Mouse (Mus musculus) adrenal gland, postnatal 10 days (tissue): Measurements from ENCODE around the gene Pcnx3. TPM values are rescaled to one million over a fixed set of nuclear protein-coding genes. Genes with fewer than 3 reads are reported as not detected.

Experiments used
- DNase-seq: peaks from one replicate; pipeline ENCODE4 v3.0.0; 2021; ENCODE audit warnings: mixed read lengths
- long read RNA-seq, 2 experiments: library from polyadenylated mRNA; stranded (forward); transcript quantifications; one replicate each; pipeline ENCODE4 v2.0.0; 2021
- total RNA-seq, 2 experiments: library from RNA; stranded (reverse); gene quantifications; 2 replicates each; pipeline ENCODE4 v1.2.3; 2021

Pcnx3 gene
- total RNA-seq: 10 to 100 TPM; 54.8 to 85.4 TPM
- long read RNA-seq, experiment 1, partial matches to known transcripts: 26 of 30 reads
- long read RNA-seq, experiment 1, other reads (novel, unspliced or antisense): 2 of 30 reads
- long read RNA-seq, experiment 2, partial matches to known transcripts: 7 of 9 reads
- long read RNA-seq, experiment 2, other reads (novel, unspliced or antisense): 2 of 9 reads

DNA sequence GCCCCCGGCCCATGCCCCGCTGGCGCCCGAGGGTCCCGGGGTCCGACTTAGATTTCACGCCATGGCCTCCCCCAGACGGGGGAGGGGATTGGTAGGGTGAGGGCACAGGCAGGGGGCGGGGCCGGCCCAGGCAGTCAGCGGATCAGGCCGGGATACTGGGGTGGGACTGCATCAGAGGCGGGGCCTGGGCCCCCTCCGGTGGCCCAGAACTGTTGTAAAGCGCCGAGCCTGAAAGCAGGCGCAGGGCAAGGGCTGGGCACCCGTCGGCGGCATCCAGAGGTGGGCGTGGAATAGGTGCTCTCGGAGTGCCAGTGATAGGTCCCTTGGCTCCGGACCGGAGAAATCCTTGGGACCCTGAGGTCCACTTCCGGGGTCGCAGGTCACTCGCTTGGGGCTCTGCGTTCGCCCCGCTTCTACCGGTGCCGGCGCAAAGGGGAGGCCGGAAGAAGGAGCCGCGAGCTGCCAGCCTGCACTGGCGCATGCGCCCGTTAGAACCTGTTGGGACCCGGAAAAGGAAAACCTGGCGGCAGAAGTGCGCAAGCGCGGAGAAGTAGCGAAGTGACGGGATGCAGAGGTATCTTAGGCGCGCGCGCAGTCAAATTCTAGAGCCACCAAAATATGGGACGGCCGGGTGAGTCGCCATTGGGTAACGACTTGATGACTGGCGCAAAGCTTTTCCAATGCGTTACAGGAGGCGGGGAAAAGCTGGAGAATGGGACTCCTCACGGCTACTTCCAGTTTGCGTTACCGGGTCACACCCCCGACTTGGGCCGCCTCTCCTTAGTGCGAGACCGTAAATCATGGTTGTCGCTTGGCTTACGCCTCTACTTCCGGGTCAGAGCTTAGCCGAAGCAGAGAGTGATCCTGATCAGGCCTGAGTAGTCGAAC, at the start of gene Pcnx3, which contains the start of gene Map3k11:
TSS of gene Pcnx3 (minus strand) at position 709 of the 888 bp plus-strand sequence.
TSS of gene Map3k11 (plus strand) at position 543 of the 888 bp plus-strand sequence.
- peak; percentile 97 for DNase-seq

DNA sequence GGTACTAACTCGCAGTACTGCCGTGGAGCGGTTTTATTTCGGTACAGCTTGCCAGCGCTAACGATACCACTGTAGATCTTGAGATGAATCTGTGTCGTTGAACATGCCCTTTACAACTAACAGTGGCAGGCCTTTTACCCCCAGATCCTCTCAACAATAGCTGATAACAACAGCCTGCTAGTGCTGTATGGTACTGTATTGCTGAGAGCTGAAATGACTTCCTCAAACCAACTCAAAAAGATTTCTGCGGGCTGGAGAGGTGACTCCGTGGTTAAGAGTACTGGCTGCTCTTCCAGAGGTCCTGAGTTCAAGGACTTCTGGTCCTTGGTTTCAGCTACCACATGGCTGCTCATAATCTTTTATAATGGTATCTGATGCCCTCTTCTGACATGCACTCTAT, 45.6 kb upstream of the Pcnx3 start:
- no peak for DNase-seq

- peak; percentile 96 for DNase-seq
These were observed 42.7 kb upstream of the Pcnx3 start for GRCm38 (mm10) chr19:5731264-5731978.

GRCm38 (mm10) chr19:5730314-5731186, 41.8 kb upstream of the Pcnx3 start:
- peak; percentile 58 for DNase-seq

- peak; percentile 95 for DNase-seq
These were observed 40.7 kb upstream of the Pcnx3 start, which contains the start of gene Fam89b for GRCm38 (mm10) chr19:5729444-5729815. Gene Fam89b, minus strand, starts transcription at chr19:5729653.

DNA sequence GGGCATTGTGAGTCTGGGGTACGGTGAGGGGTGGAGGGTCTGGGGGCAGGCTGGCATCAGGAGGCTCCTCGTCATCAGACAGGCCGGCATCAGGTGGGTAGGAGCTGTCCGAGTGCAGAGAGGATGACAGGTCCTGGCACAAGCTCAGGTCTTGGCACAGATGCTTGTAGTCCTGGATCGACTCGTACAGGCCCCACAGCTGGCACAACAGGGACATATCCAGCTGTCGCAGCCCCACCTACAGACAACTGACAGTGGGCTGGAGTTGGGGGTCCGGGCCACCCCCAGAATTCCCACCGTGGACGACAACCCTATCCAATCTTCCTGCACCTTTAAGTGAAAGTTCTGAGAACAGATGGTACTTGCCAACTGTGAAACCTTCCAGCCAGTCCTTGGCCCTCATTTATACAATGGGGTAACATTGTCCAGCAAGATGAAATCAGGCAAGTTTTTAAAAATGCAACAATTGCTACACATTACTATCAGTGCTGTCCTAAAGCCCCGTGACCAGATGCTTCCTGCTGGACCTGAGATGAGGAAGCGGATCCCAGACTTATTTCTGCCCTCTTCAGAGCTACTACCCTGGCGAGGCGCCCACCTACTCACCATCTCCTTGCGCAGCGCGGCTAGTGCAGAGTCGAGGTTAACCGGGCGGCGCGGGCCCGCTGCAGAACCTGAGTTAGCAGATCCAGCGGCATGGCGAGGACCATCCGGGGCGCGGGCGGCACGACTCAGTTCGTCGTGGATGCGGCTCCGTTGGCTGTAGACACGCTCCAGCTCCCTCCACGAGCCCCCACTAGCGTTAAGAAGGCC, 40.1 kb upstream of the Pcnx3 start:
- DNase-seq: peak; percentile 74

GRCm38 (mm10) chr19:5727701-5728100, 39.0 kb upstream of the Pcnx3 start:
- peak; percentile 94 for DNase-seq

DNA sequence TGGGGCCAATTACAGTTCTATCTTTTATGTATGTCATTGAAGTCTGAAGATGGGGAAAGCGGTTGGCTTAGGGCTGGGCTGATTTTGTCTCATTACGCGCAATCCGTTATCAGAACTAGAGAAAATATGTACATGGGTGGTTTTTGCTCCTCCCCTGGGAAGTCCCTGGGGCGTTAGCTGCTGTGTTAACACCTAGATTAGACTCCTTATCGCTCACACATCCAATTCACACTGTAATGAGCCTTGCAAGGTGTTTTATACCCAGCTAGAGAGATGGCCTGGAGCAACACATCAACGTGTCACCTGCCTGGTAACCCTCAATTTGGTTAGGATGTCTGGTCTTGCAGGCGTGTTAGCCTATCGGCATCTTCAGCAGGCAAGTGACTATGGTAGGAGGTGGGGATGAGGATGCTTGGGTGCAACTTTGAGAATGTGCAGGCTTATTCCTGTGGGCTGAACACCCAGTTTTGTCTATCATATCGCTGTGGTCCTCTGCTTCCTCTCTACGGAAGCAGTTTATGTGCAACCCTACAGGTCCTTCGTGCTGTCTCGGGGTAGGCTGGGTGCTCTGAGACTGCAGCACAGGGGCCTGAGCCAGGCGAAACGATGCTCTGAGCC, 38.4 kb upstream of the Pcnx3 start:
- no peak for DNase-seq

DNA sequence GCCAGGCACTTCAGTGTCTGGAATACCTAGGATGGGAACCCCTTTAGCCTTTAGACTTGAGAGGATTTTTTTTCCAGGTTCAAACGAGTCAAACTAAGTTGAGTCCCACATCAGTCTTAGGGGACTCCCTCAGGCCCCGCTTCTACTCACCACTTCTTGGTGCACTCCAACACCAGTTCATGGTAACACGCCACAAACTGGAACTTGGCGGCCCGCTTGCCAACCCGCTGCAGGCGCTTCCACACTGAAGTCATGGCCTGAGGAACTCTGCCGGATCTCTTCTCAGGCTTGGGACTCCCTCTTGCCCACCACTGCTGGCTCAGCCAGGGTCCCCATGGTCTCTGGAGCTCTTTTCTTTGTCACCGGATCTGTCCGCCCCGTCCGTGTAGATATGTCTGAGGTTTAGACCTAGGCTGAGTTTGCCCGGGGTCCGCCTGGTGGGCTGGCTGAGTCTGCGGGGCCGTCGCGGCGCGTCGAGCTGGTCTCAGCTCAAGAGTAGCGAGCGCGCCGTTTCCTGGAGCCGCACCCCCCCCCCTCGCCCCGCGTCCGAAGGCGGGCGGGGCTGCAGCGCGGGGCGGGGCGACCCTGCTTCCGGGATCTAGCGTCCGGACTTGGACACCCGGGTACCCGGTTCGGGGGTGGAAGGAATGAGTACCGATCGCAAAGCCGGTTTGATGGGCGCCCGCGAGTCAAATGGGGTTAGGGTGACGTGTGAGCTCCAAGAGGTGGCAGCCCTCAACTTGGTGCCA, 37.2 kb upstream of the Pcnx3 start, which contains the start of gene Ehbp1l1:
TSS of gene Ehbp1l1 (minus strand) at position 551 of the 749 bp plus-strand sequence.
- peak; percentile 92 for DNase-seq

- DNase-seq: peak; percentile 62
These were observed 36.5 kb upstream of the Pcnx3 start for GRCm38 (mm10) chr19:5725029-5725707.

GRCm38 (mm10) chr19:5724549-5724941, 35.8 kb upstream of the Pcnx3 start:
- DNase-seq: peak; percentile 79

DNA sequence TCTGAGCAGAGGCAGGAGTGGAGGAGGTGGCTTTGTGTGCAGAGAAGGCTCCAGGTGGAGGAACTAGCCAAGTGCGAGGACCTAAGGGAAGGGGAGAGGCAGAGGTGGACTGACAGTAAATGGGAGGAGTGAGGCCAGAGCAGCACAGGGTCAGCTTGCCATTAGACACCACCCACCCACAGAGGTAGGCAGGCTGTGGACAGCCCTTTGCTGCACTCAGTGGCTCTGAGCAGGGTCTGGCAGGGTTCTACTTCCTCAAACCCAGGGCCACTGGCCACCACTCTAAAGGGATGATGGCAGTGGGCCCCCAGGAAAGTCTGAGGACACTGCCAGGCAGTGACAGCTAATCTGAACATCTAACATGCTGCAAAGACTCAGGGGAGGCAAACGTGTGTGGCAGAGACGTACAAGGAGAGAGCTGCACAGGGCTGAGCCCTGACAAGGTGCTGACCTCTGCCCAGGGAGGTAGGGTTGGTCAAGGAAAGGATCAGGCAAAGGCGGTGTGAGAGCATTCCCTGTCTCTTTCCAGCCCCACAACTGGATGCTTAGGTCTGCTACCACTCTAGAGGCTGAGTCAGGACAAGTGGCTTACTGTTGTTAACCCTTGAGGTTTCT, 35.3 kb upstream of the Pcnx3 start:
- DNase-seq: no peak

DNA sequence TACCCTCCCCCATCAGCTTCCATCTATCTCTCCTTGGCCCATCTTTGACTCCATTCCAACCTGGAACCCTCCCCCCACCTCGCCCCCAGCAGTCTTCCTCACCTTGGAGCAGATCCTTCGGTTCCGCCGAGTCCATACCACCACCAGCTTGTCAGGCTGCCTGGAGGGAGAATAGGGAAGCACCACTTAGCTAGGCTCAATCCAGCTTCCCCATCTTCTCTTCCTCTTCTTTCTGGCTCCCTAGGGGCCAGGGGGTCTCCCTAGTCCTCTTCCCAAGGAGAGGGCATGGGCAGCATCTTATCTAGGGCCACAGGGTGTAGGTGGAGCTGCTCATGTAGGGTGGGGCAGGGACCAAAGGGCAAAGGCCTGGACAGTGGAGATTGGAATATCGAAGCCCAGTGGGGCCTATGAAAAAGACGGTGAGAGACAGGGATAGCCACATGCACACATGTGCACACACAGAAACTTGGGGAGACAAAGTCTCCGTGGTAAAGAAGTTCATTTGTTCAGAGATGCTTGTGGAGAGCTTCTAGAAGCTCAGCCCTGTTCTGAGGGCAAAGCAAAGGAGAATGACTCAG, 34.2 kb upstream of the Pcnx3 start:
- DNase-seq: no peak

DNA sequence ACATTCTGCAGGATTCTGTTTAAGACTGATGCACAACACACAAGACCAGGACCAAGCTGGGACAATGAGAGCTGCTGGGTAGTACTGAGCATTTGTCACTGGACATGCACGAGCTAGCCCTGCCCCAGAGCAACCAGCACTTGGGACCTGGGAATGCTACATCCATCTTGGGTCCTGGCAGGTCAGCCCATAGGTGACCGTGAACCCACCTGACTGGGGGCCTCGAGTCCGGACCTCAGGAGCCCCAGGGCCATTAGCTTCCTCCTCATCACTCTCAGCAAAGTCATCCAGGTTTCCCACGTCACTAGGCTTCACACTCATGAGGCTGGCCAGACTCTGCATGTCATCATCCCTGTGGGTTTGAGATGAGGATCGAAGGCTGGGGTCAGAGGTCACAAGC, 32.5 kb upstream of the Pcnx3 start:
- no peak for DNase-seq

DNA sequence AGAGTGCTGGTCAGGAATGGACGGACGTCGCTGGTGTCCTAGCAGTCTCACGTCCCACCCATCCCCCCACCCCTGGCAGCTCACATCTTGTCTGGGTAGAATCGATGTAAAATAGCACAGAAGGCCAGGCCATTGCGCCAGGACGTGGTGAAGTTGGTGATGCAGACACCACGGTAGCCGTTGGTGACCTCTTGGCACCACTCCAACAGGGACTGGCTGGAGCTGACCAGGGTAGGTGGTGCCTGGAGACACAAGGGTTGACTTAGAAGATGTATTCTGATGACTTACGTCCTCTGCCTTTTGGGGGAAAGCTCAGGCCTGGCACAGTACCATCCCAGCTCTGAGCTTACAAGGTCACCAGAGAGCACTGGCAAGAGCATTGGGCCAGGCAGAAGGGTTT, 28.2 kb upstream of the Pcnx3 start:
- DNase-seq: peak; percentile 49

- DNase-seq: no peak
These were observed 27.3 kb upstream of the Pcnx3 start for GRCm38 (mm10) chr19:5715793-5716688.

DNA sequence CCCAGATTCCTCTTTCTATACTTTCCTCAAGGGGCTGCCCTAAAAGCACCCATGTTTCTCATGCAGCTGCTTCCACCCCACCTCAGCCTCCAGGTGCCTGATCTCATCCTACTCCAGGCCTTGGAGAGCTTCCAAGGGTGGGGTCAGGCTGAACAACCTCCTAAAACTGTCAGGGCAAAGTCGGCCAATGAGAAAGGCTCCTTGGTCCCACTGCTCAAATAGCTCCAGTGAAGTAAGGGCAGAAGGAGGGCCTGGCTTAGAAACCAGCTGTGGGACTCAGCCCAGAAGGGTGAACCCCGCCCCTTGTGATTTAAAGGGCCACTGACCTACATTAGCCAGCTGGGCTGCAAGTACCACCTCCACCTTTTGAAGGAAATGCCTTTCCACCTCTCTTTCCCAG, 25.0 kb upstream of the Pcnx3 start:
- peak; percentile 80 for DNase-seq
